Mouse (Mus musculus) G1E (cell line): ENCODE results near the gene Angptl6. TPM values are rescaled to one million over a fixed set of nuclear protein-coding genes. Genes with fewer than 3 reads are reported as not detected.

Experiments
- ATAC-seq: 2 replicates; pipeline ENCODE4 v1.8.0; 2016; ENCODE audit warnings: mild to moderate bottlenecking; ENCODE audit not compliant: insufficient number of reproducible peaks, poor library complexity, low FRiP score, severe bottlenecking; ENCODE audit errors: extremely low read depth
- DNase-seq: peaks from one replicate; pipeline ENCODE4 v3.0.0; 2012; ENCODE audit warnings: low spot score
- H3K27me3 ChIP-seq: 2 replicates; pipeline ENCODE4 v1.6.1; 2012; ENCODE audit warnings: mild to moderate bottlenecking, low read length, inconsistent platforms; ENCODE audit not compliant: insufficient read depth
- H3K36me3 ChIP-seq: replicated peaks from 2 replicates; pipeline ENCODE3; 2012; ENCODE audit warnings: mild to moderate bottlenecking, inconsistent platforms
- H3K4me1 ChIP-seq: 2 replicates; pipeline ENCODE4 v1.6.1; 2012; ENCODE audit warnings: low read depth, low read length, inconsistent platforms, mixed read lengths; ENCODE audit not compliant: insufficient read depth
- H3K4me3 ChIP-seq: 2 replicates; pipeline ENCODE4 v1.5.1; 2012; ENCODE audit warnings: low read depth, mild to moderate bottlenecking, inconsistent platforms, low read length, moderate library complexity, mixed read lengths
- H3K9me3 ChIP-seq: replicated peaks from 2 replicates; pipeline ENCODE4 v1.6.1; 2012; ENCODE audit warnings: inconsistent platforms
- CTCF ChIP-seq: IDR thresholded peaks from 2 replicates; pipeline ENCODE4 v1.5.1; 2012; ENCODE audit warnings: low read depth, low read length, inconsistent platforms, mixed read lengths
- GATA1 ChIP-seq: IDR thresholded peaks from 2 replicates; pipeline ENCODE4 v1.6.1; 2012; ENCODE audit warnings: borderline replicate concordance, low read length, inconsistent platforms, mixed read lengths
- GATA2 ChIP-seq: IDR thresholded peaks from 2 replicates; pipeline ENCODE4 v1.6.1; 2012; ENCODE audit warnings: low read depth, low read length, inconsistent platforms, borderline replicate concordance
- POLR2AphosphoS5 ChIP-seq: IDR thresholded peaks from 2 replicates; pipeline ENCODE4 v1.6.1; 2012; ENCODE audit warnings: low read depth, low read length, inconsistent platforms; ENCODE audit not compliant: insufficient replicate concordance
- TAL1 ChIP-seq: conservative IDR thresholded peaks from 2 replicates; pipeline ENCODE4 v1.6.1; 2012; ENCODE audit warnings: low read depth, low read length, inconsistent platforms, mixed read lengths
- polyA plus RNA-seq: library from polyadenylated mRNA; stranded (reverse); fragments of >175 nt; gene quantifications from 2 replicates; pipeline ENCODE4 v1.2.3, GENCODE M21; 2012
- total RNA-seq, 2 experiments: library from RNA; stranded (forward) in 1 of 2; stranded (reverse) in 1 of 2; fragments of 200-1000 nt in 1 of 2; fragments of >200 nt in 1 of 2; fragmentation: Nextera tagmentation in 1 of 2; gene quantifications; 2 replicates each; pipeline ENCODE4 v1.2.3; 2014 to 2017

The Angptl6 gene
- total and polyA plus RNA-seq, 3 experiments, result 0.66 to 2.4 (median 1.2) TPM

DNA sequence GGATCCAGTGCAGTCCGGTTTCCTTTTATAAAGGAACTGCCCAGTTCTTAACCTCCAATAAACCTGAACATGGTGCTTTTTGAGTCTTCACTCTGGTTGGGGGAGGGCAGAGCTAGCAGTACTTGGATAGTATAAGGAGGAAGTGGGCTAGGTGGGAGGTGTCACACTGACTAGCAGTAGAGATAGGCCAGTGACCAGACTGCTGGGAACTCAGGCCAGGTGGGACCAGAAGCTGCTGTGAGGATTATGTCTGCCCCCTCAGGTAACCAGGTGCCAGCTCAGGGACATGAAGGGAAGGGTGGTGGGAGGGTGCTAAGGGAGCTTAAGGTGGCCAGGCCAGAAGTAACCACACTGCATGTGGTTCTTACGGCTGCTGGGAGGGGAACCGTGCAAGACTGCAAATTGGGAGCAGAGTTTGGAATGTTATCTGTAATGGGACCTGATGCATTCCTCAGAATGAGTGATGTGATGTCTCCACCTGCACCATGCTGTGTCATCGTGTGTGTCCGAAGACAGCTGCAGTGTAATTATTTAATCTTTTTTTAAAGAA, 12.7 kb upstream of the Angptl6 start:
- ATAC-seq (peak; percentile 23; the same call in 1 of the 2 replicates), DNase-seq (peak; percentile 48)
- no peaks in the 10 kb centered on the region for H3K27me3 ChIP-seq
- H3K9me3 ChIP-seq, result no peaks in the 10 kb centered on the region
- peaks cover 81% of the 10 kb centered on the region for H3K36me3 ChIP-seq
- H3K4me1 ChIP-seq, result peaks cover 79% of the 10 kb centered on the region
- H3K4me3 ChIP-seq, result peak overlapping the region; percentile 100; the same call in 1 of the 2 replicates
- peak; percentile 96 for TF ChIP-seq POLR2AphosphoS5
- TF ChIP-seq GATA2, result no peak
- no peak for TF ChIP-seq CTCF

DNA sequence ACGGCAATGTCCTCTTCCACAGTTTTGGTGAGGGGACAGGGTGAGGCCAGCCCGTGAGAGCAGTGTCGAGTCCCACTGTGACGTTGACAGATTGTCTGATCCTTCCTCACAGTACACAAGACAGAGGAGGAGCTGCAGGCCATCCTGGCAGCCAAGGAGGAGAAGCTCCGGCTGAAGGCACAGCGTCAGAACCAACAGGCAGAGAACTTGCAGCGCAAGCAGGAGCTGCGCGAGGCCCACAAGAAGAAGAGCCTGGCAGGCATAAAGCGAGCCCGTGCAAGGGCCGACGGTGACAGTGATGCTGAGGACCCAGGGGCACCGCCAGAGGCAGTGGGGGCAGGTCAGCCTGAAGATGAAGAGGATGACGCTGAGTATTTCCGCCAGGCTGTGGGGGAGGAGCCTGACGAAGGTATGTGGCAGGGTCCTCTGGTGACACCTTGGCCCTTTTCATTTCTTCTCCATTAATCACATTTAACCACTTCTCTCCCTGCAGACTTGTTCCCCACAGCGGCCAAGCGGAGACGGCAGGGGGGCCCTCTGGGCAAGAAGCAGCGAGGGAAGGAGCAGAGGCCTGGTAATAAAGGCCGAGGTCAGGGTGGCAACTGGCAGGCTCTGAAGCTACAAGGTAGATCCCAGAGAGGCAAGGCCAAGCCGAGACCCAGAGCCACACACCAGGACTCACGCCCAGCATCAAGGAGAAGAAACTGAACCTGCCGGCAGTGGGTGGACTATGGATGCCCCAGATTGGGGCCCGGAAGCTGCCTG, 12.0 kb upstream of the Angptl6 start:
- H3K4me1 ChIP-seq, result peaks cover 74% of the 10 kb centered on the region
- peaks cover 74% of the 10 kb centered on the region for H3K36me3 ChIP-seq
- DNase-seq (no peak), ATAC-seq (no peak)
- H3K27me3 ChIP-seq, result no peaks in the 10 kb centered on the region
- TF ChIP-seq CTCF (no peak), POLR2AphosphoS5 (no peak), GATA1 (no peak)
- no peaks in the 10 kb centered on the region for H3K9me3 ChIP-seq
- H3K4me3 ChIP-seq, result peak overlapping the region; percentile 100

DNA sequence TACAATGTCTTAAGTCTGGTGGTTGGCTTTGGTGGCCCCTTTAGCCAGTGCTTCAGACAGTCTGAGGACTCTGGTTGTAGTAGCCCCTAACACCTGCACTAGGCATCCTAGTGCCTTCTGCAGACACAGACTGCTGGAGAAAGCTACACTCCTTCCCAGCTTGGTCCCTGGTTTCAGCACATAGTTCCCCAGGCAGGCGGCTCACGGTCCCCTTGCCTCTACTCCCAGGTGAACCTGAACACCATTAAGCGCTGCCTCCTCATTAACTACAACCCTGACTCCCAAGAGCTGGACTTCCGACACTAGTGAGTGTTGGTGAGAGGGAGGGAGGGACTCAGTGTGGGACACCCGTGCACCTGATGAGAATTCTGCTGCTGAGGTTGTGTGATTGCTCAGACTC, 10.9 kb upstream of the Angptl6 start:
- Histone ChIP-seq H3K4me3 (peak overlapping the region; percentile 100), H3K36me3 (peaks cover 63% of the 10 kb centered on the region), H3K4me1 (peaks cover 65% of the 10 kb centered on the region), H3K27me3 (no peaks in the 10 kb centered on the region), H3K9me3 (no peaks in the 10 kb centered on the region)
- no peak for TF ChIP-seq GATA2
- no peak; the same call in 1 of the 2 replicates for TF ChIP-seq POLR2AphosphoS5
- no peak for TF ChIP-seq GATA1
- TF ChIP-seq TAL1, result no peak
- no peak for TF ChIP-seq CTCF
- ATAC-seq (no peak), DNase-seq (no peak)

DNA sequence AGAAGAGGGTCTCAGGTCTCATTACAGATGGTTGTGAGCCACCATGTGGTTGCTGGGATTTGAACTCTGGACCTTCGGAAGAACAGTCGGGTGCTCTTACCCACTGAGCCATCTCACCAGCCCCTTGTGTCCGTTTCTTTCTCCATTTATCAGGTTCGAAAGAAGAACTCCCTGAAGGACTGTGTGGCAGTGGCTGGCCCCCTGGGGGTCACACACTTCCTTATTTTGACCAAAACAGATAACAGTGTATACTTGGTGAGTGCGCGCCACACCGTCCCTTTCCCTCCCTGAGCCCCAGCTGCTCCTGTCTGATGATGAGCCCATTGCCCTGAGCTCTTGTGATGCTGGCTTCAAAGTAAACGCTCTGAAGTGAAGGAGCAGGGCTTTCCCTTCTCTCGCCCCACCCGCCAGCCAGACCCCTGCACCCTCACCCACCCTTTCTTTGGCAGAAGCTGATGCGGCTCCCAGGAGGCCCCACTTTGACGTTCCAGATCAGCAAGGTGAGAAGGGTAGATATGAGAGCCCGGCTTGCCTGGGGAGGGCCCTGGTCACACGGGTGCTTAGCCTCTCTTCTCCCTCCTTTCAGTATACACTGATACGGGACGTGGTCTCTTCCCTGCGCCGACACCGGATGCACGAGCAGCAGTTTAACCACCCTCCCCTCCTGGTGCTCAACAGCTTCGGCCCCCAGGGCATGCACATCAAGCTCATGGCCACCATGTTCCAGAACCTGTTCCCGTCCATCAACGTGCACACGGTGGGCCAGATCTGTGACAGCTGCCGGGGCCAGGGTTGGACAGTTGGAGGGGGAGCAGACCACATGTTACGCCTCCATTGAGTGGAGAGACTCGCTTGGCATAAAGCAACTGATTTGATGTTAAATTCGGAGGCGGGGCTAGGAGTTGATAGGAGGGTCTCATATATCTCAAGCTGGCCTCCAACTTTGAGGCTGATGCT, 9.9 kb upstream of the Angptl6 start:
- H3K27me3 ChIP-seq, result no peaks in the 10 kb centered on the region
- peak; percentile 52 for DNase-seq
- H3K9me3 ChIP-seq, result peaks cover 5% of the 10 kb centered on the region
- peak overlapping the region; percentile 100 for H3K4me3 ChIP-seq
- TF ChIP-seq TAL1 (no peak), GATA1 (no peak), GATA2 (no peak), POLR2AphosphoS5 (no peak), CTCF (no peak)
- ATAC-seq, result no peak
- peaks cover 53% of the 10 kb centered on the region for H3K36me3 ChIP-seq
- H3K4me1 ChIP-seq, result peaks cover 55% of the 10 kb centered on the region

DNA sequence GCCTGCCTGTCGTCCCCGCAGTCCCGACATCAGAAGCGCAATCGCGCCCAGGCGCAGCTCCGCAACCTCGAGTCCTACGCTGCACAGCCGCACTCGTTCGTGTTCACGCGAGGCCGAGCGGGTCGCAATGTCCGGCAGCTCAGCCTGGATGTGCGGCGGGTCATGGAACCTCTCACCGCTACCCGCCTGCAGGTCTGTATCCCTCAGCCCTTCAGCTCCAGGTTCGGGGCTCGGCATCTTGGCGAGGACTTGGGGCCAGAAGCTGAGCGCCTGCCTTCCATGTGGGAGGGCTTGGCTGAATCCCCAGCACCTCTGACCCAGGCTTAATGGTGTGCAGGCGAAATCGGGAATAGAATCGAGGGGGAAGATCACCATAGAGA, 8.8 kb upstream of the Angptl6 start:
- peaks cover 44% of the 10 kb centered on the region for H3K4me1 ChIP-seq
- TF ChIP-seq TAL1 (no peak), POLR2AphosphoS5 (peak; percentile 67; the same call in 1 of the 2 replicates), GATA2 (no peak)
- no peak for ATAC-seq

DNA sequence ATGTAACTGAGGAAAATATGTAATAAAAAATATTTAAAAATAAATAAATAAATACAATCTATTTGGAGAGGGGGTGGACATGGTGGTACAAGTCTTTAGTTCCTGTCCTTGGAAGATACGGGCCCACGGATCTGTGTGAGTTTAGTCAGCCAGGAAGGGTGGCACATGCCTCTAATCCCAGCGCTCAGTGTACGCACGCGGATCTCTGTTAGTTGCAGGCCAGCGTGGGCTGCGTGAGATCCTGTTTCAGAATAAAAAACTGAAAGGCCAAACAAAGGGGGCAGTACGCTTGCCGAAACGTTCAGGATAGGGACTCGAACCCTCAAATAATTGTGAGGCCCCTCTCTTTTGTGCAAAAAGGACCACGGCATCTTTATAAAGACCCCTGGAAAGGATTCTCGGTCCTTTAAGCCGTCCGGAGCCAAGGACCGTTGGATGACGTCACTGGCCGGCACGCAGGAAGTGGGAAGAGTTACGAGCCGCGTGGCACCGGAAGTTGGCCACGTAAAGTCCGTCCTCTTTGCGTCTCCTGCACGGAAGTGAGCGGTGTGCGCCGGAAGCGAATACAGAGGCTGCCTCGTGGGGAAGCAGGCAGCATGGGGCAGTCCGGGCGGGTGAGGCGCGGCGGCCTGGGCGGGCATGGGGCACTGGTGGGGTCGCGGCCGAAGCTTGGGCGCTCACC, 8.3 kb upstream of the Angptl6 start, which contains the start of gene Ppan:
Gene Ppan (plus strand): TSS at position 472 of the 682 bp plus-strand sequence.
- H3K4me1 ChIP-seq, result peaks cover 40% of the 10 kb centered on the region
- H3K9me3 ChIP-seq, result peaks cover 9% of the 10 kb centered on the region
- H3K36me3 ChIP-seq, result peaks cover 37% of the 10 kb centered on the region
- no peaks in the 10 kb centered on the region for H3K27me3 ChIP-seq
- H3K4me3 ChIP-seq, result peak within 1 kb of the TSS; percentile 100
- TF ChIP-seq TAL1 (no peak), POLR2AphosphoS5 (no peak), GATA1 (no peak), GATA2 (no peak), CTCF (no peak)
- ATAC-seq, result peak; percentile 84
- DNase-seq, result peak; percentile 92

More for the DNA sequence above, 8.8 kb upstream of the Angptl6 start:
- H3K36me3 ChIP-seq, result peaks cover 43% of the 10 kb centered on the region
- H3K27me3 ChIP-seq, result no peaks in the 10 kb centered on the region
- peak overlapping the region; percentile 100 for H3K4me3 ChIP-seq
- DNase-seq, result no peak
- peaks cover 9% of the 10 kb centered on the region for H3K9me3 ChIP-seq
